Mouse (Mus musculus): ENCODE data around the gene Spg20.
A peak's percentile ranks its signal among the peaks of the same experiment; 100 is the strongest.

The Spg20 gene

GRCm38 (mm10) chr3:55111935-55112709 lies at the start of gene Spg20:
Gene Spg20, plus strand, starts transcription at chr3:55112108.
- DNase-seq (ENCODE audit: low read depth): peak; percentile 85

GRCm38 (mm10) chr3:55062653-55063052 lies 49.3 kb upstream of the Spg20 start:
- no peak for DNase-seq (ENCODE audit: low read depth)

- peak; percentile 58 for DNase-seq (ENCODE audit: low read depth)
These were observed 47.5 kb upstream of the Spg20 start for GRCm38 (mm10) chr3:55064396-55064795.

- DNase-seq (ENCODE audit: low read depth): no peak
These were observed 45.9 kb upstream of the Spg20 start for GRCm38 (mm10) chr3:55065738-55066665.

GRCm38 (mm10) chr3:55066666-55067023 lies 45.3 kb upstream of the Spg20 start:
- no peak for DNase-seq (ENCODE audit: low read depth)

GRCm38 (mm10) chr3:55067791-55068434 lies 44.0 kb upstream of the Spg20 start:
- DNase-seq (ENCODE audit: low read depth): no peak

- no peak for DNase-seq (ENCODE audit: low read depth)
These were observed 37.2 kb upstream of the Spg20 start for GRCm38 (mm10) chr3:55074576-55075293.

GRCm38 (mm10) chr3:55075294-55075648 lies 36.6 kb upstream of the Spg20 start:
- no peak for DNase-seq (ENCODE audit: low read depth)

- no peak for DNase-seq (ENCODE audit: low read depth)
These were observed 33.7 kb upstream of the Spg20 start for GRCm38 (mm10) chr3:55078233-55078632.

GRCm38 (mm10) chr3:55079619-55080018 lies 32.3 kb upstream of the Spg20 start:
- DNase-seq (ENCODE audit: low read depth): no peak

- DNase-seq (ENCODE audit: low read depth): peak; percentile 74
These were observed 31.9 kb upstream of the Spg20 start for GRCm38 (mm10) chr3:55080055-55080454.

- DNase-seq (ENCODE audit: low read depth): no peak
These were observed 27.1 kb upstream of the Spg20 start for GRCm38 (mm10) chr3:55084781-55085180.

GRCm38 (mm10) chr3:55085716-55086115 lies 26.2 kb upstream of the Spg20 start:
- no peak for DNase-seq (ENCODE audit: low read depth)

- no peak for DNase-seq (ENCODE audit: low read depth)
These were observed 25.0 kb upstream of the Spg20 start for GRCm38 (mm10) chr3:55086948-55087347.

- DNase-seq (ENCODE audit: low read depth): peak; percentile 15
These were observed 24.5 kb upstream of the Spg20 start for GRCm38 (mm10) chr3:55087360-55087759.

- DNase-seq (ENCODE audit: low read depth): no peak
These were observed 23.5 kb upstream of the Spg20 start for GRCm38 (mm10) chr3:55088359-55088758.

GRCm38 (mm10) chr3:55088843-55089242 lies 23.1 kb upstream of the Spg20 start:
- no peak for DNase-seq (ENCODE audit: low read depth)

- no peak for DNase-seq (ENCODE audit: low read depth)
These were observed 22.6 kb upstream of the Spg20 start for GRCm38 (mm10) chr3:55089291-55089690.

GRCm38 (mm10) chr3:55093161-55093560 lies 18.7 kb upstream of the Spg20 start:
- no peak for DNase-seq (ENCODE audit: low read depth)

- DNase-seq (ENCODE audit: low read depth): no peak
These were observed 15.8 kb upstream of the Spg20 start for GRCm38 (mm10) chr3:55095968-55096654.

GRCm38 (mm10) chr3:55096655-55097005 lies 15.3 kb upstream of the Spg20 start:
- no peak for DNase-seq (ENCODE audit: low read depth)
